Mouse (Mus musculus) testis, adult 2 months (tissue): ENCODE data around the gene Pfn3.

Experiments used
- CTCF ChIP-seq: fragments of 200-500 bp; IDR thresholded peaks from 2 replicates; pipeline ENCODE4 v1.5.1; 2012; ENCODE audit warnings: low read depth, mild to moderate bottlenecking, inconsistent platforms, low read length, moderate library complexity; ENCODE audit not compliant: control insufficient read depth, insufficient read depth, insufficient replicate concordance
- POLR2A ChIP-seq: fragments of 200-500 bp; IDR thresholded peaks from 2 replicates; pipeline ENCODE4 v1.6.1; 2012; ENCODE audit warnings: low read depth, mild to moderate bottlenecking, inconsistent platforms, low read length, moderate library complexity; ENCODE audit not compliant: control insufficient read depth

DNA sequence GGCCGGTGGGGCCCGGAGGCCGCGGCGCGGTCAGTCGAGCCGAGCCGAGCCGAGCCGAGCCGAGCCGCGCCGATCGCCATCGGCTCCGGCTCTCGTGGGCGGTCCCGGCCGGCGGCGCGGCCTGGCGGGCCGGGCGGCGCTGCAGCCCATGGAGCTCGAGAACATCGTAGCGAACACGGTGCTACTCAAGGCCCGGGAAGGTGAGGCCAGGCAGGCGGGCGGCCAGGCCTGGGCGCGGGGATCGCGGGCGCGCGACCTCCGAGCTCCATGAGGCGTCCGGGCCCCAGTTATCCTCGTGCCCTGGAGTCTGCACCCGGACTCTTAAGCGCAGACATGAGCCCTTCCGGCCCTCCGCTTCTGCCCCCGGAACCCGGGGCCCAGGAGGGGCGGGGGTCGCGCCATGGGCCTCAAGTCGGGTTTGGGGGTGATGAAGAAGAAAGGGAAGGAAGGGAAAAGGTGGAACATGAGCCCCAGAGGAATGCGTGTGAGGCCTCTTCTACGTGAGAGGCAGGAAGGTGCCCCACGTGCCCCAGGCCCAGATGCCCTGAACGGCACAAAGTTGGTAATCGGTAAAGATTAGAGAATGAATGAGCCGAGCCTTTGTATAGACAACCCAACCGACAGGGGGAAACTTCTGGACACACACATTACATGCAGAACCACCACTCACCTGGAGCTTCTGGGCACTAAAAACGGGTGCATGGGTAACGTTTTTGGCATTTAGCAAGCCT lies 30.5 kb upstream of the Pfn3 start:
- TF ChIP-seq CTCF: no peak
- TF ChIP-seq POLR2A: no peak
